Mouse (Mus musculus) c-Kit-negative CD71-positive TER-119-positive erythroid progenitor cells, embryonic 14.5 days (primary cell): ENCODE results near the gene Slc25a35.
A peak's percentile ranks its signal among the peaks of the same experiment; 100 is the strongest.
"Not testable (repeated sequence)": the region's sequence is repeated elsewhere in the genome, so short reads cannot be mapped to it uniquely, and the experiment has no call there.

Experiments used
- DNase-seq: peaks from one replicate; pipeline ENCODE4 v3.0.0-alpha.2; 2013; ENCODE audit warnings: low read depth, low spot score

Gene Slc25a35

DNA sequence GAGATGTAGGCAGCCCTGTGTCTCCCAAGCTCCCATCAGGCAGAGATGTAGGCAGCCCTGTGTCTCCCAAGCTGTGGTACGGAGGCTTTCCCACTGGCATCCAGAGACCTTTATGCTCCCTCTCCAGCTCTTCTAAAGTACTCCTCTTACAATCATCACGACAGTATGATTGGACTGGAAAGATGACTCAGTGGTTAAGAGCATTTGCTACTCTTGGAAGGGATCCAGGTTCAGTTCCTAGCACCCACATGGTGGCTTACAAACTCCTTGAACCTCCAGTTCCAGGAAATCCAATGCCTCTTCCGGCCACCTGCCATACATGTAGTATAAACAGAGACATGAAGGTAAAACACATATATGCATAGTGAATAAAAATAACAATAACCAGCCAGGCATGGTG lies 6.3 kb upstream of the Slc25a35 start:
- no peak for DNase-seq

DNA sequence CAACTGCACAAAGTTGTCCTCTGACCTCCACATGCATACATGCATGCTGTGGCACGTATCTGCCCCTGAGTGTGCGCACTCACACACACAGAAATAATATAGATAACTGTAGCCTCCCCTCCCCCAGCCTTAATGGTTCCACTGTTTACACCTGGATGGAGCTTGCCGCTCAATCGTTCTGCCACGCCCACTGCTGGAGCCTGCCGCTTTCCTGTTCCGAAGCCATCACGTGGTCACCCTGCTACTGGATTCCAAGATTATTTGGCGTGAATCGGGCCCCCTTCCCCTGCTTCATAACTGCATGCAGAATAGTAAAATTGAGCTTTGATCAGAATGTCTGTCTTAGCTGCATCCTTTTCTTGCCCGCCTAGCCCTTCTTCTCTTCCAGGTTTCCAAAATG lies 5.8 kb upstream of the Slc25a35 start:
- DNase-seq: not testable (repeated sequence)

DNA sequence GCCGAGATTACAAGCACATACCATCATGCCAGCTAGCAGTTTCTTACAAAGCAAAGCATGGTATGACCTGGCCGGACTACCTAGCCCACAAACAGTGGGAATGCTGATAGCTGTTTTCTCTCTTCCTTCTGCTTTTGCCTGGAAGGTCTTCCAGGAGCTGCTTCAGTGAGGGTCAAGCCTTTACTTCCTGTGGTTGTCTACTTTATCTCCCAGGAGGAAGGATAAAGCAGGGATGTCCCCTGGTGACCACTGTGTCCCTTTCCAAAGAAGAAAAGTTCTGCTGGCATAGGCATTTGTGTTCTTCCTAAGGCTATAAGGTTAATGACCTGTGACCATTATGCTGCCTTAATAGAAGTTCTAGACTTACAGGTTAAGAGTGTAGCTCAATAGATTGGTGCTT lies 4.5 kb upstream of the Slc25a35 start:
- no peak for DNase-seq

DNA sequence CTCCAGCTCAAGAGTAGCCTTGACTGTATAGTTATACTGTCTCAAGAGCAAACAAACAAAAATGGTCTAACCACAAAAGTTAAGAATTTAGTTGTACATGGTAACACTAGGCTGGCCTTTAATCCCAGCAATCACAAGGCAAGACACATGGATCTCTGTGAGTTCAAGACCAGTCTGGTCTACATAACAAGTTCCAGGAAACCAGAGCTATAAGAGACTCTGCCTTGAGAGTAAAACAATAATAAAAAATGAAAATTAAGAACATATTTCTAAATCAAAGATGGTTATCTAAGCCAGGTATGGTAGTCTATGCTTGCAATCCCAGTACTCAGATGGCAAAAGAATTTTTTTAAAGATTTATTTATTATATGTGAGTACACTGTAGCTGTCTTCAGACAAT lies 2.9 kb upstream of the Slc25a35 start:
- DNase-seq: no peak

DNA sequence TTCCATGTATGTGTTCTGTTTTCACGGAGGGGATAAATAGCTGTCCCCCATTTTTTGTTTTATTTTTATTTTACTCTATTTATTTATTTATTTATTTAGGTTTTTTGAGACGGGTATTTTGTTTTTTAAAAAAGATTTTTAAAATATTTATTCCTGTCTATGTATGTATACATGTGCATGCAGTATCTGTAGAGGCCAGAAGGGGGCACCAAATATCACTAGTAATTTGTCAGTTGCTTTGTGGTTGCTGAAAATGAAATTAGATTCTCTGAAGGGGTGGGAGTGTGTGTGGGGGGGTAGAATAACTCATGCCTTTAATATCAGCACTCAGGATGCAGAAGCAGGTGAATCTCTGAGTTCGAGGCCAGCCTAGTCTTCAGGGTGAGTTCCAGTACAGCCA lies 2.1 kb upstream of the Slc25a35 start:
- DNase-seq: peak; percentile 70

DNA sequence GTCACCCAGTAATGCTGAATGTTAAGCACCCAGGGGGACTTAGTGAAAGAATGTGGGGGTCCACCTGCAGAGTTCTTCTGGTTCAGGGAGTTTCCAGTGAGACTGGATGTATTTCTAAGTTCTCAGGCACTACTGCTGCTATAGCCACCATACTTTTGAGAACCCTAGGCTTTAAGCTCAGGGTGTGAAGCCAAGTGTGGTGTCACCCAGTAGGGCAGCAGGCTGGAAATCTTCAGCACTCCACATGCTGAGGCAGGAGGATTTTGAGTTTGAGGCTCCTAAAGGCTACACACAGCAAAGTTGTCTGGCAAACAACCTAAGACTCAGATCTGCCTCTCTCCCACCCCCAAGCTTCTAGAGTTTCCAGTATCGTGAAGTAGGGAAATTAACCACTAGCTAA lies 1.4 kb upstream of the Slc25a35 start:
- no peak for DNase-seq

DNA sequence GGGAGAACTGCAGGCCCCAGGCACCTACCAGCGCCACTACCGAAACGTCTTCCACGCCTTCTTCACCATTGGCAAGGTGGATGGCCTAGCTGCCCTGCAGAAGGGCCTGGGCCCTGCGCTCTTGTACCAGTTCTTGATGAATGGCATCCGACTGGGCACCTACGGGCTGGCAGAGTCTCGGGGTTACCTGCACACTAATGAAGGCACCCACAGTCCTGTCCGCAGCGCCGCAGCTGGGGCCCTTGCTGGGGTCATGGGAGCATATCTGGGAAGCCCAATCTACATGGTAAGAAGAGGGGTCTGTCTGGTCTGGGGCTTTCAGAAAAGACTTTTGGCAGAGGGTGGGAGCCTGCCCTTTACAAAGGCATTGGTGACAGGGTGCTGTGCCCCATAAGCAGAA lies 821 bp downstream of the Slc25a35 start:
- no peak for DNase-seq

DNA sequence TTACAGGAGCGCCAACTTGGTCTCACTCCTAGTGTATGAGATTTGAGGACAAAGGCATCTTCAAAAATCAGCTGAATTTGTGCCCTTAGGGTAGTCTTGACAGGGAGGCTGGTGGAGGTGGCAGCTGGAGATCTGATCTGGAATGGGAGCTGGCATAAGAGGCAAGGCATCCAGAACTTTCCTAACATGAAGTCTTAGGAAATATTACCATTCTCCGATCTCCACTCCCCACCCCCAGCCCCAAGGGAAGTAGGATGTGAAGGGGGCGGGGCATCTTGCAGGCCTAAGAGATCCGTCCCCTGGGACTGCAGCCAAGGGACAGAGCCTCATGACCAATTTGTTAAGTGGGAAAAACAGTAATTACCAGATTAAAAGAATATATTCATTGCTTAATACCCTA lies 2.3 kb downstream of the Slc25a35 start:
- no peak for DNase-seq

DNA sequence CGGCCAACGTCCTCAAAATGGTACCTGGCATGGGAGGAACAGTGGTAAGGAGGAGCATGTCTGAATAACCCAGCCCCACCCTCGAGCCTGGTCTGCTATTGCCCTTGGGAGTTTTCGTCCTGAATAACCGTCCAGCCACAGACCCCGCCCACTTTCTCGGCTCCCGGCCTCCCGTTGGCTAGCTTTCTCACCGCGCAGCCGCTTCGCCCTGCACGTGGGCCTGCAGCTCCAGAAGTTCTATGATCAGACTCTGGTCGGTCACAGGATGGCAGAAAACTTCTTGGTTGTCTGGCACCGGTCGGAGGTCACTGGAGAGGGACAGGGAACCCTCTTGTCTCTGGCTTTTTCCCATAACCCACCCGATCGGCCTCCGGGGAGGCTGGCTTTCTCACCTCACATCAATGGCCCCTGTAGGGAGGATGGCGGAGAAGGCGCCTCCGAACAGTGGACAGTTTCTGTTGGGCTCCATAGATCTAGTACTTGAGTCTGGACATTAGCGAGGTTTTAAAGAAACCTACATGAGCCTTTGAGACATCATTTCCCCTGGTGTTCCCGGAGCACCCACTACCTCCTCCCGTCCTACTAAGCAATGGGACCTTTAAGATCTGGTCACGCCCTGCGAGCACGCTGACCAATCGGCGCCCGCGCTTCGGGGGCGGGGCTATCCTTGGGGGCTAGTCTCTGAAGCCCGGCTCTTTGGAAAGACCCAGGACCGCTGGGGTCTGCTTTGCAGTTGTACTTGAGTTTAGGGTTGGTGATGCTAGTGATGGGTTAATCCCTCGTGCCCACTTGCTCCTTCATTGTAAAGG lies 5.5 kb downstream of the Slc25a35 start:
- DNase-seq: peak; percentile 58

DNA sequence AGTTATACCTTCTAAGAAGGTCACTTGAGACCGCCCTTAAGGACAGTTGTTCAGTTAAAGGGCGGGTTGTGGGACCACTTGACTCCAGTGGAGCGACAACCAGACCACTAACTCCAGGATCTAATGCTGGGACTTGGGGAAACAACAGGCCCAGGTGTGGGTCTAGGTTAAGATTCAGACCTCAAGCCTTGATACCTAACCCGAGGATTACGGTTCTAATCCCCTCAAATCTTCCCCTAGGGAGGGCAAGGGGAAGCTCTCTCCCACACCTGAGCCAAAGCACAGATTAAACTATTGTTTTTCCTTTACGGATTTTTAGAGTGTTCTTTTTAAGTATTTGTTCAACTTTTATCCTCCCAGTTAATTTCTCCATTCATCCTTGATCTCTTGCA lies 6.1 kb downstream of the Slc25a35 start:
- DNase-seq: no peak

DNA sequence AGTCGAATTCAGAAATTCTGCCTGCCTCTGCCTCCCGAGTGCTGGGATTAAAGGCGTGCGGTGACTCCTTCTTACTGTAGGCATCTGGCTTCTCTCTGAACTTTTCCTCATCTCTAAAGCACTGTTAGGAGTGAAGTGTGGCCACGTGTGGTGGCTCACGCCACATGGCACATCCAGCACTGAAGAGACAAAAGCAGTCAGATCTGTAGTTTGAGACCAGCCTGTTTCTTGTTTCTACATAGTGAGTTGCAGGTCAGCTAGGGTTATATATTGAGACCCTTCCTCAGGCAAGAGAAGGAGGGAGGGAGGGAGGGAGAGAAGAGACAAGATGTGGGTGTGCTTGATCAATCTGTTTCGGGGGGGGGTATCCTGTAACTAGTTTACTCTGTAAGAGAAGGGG lies 7.2 kb downstream of the Slc25a35 start, which contains the start of gene Rangrf:
Gene Rangrf, minus strand, starts transcription at position 101 of the 400 bp plus-strand sequence.
- no peak for DNase-seq

DNA sequence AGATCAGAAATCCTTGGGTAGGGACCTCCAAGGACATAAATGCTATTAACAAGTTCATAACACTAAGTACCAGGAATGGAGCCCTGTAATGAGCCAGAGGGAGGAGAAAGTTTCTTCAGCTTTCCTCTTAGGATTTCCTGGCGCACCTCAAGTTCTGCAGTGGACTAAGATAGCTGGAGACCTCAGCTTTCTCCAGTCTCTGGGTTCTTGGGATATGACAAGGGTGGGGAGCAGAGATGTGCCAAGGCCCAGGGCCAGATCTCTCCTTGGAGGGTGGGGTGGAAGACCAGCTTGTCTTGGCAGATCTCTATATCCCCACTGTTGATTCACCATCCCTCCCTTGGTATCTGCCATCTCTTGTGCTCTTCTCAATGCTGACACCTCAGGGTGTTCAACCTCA lies 7.7 kb downstream of the Slc25a35 start:
- DNase-seq: no peak

DNA sequence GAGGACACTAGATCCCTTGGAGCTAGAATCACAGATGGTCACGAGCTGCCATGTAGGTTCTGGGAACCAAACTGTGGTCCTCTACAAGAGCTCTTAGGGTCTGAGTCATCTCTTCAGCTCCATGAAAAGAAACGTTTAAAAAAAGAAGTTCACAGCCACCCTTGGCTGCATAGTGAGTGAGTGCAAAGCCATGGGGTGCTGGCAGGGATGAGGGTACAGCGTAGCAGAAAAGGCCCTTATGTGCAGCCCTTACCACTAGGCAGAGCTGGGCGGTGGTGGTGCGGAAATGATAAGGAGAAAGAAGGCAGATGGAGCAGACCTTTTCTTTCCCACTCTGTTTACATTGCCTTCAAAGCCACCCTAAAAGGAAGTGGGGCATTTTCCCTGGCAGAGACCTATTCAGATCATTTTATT lies 11.4 kb downstream of the Slc25a35 start:
- DNase-seq: no peak

DNA sequence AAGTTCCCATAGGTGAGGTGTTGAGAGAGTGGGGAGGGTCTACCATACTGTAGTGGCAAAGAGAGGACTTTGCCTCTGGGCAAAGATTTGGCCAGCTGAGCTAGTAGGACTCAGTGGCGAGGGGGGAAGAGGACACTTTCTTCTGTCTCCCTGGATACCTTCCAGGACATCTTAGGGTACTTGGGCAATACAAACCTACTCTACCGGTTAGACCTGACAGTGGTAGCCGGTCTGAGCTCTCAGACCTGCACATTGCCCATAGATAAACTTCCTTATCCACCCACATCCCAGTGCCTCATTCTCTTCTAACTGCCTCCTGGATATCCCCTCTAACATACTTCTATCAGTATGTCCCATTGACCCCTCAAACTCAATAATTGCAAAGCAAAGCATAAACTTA lies 13.0 kb downstream of the Slc25a35 start:
- DNase-seq: no peak

DNA sequence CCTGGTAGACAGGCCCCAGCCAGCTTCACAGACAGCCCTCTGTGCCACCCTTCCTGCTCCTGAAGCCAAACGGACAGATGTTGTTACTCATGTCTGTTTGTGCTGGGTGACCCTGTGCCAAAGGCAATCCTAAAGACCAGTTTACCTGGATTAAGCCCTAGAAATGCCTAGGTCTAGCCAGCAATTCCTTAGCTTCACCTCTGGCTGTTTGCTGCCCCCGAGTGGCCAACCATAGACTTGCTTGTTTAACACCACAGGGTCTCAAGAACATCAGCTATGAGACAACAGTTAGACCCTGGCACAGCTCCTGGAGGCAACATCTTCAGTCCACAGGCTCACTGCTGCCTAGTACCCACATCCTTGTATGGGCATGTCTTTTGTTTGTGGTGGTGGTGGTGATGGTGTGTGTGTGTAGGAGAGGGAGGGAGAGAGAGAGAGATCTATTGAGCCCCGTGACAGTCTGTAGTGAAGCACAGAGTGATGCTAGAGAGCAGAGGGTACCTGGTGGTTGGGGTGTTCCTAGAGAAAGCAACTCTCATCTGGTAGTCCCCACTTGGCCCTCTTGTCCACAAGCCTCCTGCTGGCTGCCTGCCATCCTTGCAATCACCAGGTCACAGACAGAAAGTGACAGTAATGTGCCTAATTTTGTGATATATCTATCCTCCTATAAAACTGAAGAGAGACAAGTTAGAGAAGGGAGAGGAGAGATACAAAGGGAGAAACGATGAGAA lies 14.9 kb downstream of the Slc25a35 start:
- DNase-seq: no peak

DNA sequence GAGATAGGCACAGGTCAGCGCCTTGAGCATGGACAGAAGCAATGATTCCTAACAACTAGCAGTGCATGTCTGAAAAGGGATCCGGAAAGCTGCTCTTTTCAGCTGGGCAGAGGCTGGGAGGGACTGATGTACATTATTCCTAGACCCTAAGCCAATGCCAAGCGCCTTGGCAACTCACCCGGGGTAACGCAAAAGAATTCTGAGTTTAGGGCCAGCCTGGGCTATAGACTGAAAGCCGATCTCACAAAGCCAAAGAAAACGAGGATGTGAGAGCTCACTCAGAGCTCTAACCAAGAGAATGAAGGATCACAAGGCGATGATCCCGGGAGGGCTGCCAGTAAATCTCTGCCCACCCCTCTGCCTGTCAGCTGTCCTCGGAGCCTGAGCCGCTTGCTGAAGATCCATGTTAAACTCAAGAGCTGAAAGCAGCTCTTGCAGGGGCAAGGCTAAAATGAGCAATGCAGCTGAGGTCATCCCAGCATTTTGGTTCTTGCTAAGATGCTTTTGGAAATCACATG lies 19.5 kb downstream of the Slc25a35 start:
- DNase-seq: no peak

DNA sequence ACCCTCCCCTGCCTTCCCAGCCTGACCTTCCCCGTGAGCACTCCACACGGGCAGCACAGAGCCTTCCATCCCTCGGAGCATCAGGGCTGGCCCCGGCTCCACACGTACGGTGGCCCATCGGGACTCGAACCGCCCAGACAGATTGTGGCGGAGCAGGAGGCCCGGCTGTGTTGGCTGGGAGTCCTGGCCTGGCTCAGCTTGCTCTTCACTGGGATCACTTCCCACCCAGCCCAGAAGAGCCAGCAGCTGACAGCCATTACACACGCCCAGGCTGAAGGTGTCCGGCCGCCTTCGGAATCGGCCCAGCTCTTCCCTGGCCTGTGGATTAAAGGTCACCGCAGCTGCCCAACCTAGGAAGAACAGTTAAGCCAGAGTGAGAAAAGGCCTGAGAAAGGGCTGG lies 20.4 kb downstream of the Slc25a35 start:
- no peak for DNase-seq

DNA sequence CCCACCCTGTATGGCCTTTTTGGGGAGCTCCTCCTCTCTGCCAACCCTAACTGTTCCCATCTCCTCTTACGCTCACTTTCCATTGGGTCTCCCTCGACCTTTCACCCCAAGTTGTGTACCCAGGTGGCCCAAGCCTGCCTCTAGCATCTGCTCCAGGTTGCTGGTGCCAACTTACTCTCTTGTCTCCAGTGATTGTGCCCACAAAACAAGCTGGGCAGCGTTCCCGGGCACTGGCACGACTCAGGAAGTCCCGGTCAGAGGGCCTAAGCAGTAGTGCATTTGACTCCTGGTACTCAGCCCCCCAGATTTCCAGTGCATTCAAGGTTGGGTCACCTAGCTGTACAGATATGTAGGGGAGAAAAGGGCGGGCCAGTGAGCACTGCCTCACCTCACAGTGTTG lies 25.2 kb downstream of the Slc25a35 start:
- DNase-seq: no peak

DNA sequence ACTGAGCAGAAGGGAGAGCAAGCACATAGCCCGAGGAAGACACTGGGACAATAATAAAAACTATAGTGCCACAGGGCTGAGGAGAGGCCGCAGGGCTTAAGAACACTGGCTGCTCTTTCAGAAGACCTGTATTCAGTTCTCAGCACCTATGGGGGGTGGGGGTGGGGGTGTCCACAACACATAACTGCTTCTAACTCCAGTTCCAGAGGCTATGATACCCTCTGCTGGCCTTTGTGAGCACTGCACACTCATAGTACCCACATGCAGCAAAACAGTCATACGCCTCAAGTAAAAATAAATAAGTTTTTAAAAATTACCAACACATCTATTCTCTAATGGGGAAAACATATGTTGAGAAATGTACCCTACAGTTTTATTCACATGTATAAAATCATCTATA lies 26.4 kb downstream of the Slc25a35 start:
- no peak for DNase-seq

DNA sequence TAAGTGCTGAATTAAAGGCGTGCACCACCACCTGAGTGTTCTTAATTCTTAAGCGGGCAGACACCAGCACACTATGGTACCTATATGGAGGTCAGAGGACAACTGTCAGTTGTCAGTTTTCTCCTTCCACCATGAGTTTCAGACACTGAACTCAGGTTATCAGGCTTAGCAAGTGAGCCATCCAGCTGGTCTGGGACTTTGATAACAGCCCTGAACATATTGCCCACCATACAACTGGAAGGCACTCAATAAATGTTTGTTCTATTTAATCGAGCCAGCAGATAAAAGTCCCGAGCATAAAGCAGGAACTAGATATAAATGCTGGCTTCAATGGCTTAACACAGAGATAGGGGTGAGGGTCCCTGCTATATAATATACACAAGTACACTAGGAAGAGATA lies 29.1 kb downstream of the Slc25a35 start:
- DNase-seq: no peak

DNA sequence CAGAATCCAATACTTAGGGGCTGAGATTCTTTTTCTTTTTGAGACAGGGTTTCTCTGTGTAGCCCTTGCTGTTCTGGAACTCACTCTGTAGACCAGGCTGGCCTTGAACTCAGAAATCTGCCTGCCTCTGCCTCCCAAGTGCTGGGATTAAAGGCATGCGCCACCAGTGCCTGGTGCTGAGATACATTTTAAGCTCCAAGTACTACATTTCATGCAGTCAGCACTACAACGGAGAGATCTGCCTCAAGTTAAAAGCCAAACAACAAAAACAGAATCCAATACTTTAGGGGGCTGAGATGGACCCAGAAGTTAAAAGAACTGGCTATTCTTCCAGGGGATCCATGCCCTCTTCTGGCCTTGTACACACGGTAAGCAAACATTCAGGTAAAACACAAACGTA lies 34.9 kb downstream of the Slc25a35 start:
- DNase-seq: not testable (repeated sequence)

DNA sequence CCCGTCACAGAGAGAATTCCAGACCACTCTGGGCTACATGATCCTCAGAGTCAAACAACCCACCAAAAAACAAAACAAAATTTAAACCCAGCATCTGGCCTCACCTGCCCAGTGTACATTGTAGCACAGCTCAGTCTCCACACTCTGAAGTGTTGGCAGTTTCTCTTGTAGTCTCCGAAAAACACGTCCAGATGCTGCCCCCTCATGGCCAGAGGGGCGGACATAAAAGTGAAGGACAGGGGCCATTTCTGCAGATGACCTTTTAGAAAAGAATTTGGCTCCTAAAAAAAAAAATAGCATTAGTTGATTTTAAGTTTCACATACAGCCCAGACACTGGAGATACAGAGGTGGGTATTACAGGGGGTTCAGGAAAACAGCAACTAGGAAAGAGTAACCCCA lies 35.7 kb downstream of the Slc25a35 start:
- DNase-seq: no peak

DNA sequence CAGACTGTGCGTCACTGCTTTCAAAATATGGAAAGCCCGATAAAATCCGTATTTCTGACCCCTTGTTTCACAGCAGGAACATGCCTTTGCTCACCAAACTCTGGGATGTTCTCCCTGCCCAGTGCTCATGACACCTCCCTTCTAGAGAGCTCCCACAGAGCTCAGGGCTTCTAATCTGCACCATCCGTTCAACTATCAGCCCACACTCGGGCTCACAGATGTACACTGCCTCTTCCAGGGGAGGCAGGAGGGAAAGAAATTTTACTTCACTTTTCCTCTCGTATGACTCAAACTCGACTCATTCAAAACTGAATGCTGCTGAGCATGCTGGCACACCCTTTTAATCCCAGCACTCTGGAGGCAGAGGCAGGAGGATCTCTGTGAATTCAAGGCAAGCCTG lies 37.3 kb downstream of the Slc25a35 start:
- no peak for DNase-seq
